Mouse (Mus musculus): ENCODE results near the gene Vmn1r180. TPM values are rescaled to one million over a fixed set of nuclear protein-coding genes. Genes with fewer than 3 reads are reported as not detected.
"Not testable (repeated sequence)": the region's sequence is repeated elsewhere in the genome, so short reads cannot be mapped to it uniquely, and the experiment has no call there.

Gene Vmn1r180
- total RNA-seq (2015) (not detected in 2 replicates), total RNA-seq (2017) (not detected in 2 replicates)

- ATAC-seq (replicated peaks; ENCODE audit: poor library complexity), result no peak
Measured at GRCm38 (mm10) chr7:23950332-23950731, at the start of gene Vmn1r180. Gene Vmn1r180 (plus strand): TSS chr7:23950632.

DNA sequence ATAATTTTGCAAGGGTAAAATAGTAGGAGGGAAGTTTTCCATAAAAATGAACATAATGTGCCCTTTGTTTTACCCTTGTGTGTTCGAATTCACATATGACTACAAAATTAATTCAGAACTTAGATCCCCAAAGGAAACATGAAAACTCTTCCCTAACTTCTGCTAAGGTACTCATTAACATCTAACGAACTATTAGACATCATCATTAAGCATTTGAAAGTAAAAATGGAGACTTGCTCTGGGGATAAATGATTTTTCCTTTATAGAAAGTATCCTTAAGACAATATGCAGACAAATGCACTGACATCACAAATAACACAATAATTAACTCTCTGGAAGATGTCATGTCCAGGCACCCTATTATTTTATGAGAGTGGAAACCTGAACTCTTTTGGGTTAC is 23.8 kb upstream of the Vmn1r180 start, which contains the start of gene Vmn1r179:
Vmn1r179 (plus strand) TSS at position 301 of the 400 bp plus-strand sequence.
- ATAC-seq (replicated peaks; ENCODE audit: poor library complexity), result no peak

DNA sequence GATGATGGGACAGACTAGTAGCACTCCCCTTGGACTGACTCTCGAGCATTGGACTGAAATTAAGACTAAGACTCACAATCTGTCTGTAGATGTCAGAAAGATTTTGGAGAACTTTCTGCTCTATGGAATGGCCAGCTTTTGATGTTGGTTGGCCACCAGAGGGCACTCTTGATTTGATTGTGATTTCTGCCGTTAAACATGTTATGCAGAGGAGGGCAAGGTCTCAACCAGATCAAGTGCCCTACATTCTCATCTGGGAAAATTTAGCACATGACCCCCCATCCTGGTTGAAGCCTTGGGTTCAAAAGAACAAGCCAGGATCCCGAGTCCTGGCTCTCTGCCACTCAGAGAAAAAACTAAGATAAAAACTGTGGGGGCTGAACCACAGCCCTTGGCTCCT is 17.6 kb downstream of the Vmn1r180 start:
- ATAC-seq (replicated peaks; ENCODE audit: poor library complexity), result not testable (repeated sequence)

- ATAC-seq (replicated peaks; ENCODE audit: poor library complexity), result not testable (repeated sequence)
Measured at GRCm38 (mm10) chr7:23974315-23974714, 23.9 kb downstream of the Vmn1r180 start, which contains the start of gene Vmn1r181. Gene Vmn1r181 (plus strand): TSS chr7:23974615.

GRCm38 (mm10) chr7:24001391-24001790 is 51.0 kb downstream of the Vmn1r180 start, which contains the start of gene V1rd19:
Gene V1rd19 (plus strand): TSS chr7:24001691.
- ATAC-seq (replicated peaks; ENCODE audit: poor library complexity), result no peak

Other genes starting within 250 kb of the Vmn1r180 start
- not detected in 2 replicates for gene Vmn1r173, start 249.9 kb upstream of the Vmn1r180 start, total RNA-seq (2015)
- not detected in 2 replicates for gene Vmn1r173, start 249.9 kb upstream of the Vmn1r180 start, total RNA-seq (2017)
- gene Vmn1r174, start 198.4 kb upstream of the Vmn1r180 start, total RNA-seq (2015), result not detected in 2 replicates
- gene Vmn1r174, start 198.4 kb upstream of the Vmn1r180 start, total RNA-seq (2017), result not detected in 2 replicates
- gene Vmn1r175, start 140.0 kb upstream of the Vmn1r180 start, total RNA-seq (2015), result not detected in 2 replicates
- gene Vmn1r175, start 140.0 kb upstream of the Vmn1r180 start, total RNA-seq (2017), result not detected in 2 replicates
- not detected in 2 replicates for gene Vmn1r176, start 113.3 kb upstream of the Vmn1r180 start, total RNA-seq (2015)
- not detected in 2 replicates for gene Vmn1r176, start 113.3 kb upstream of the Vmn1r180 start, total RNA-seq (2017)
- not detected in 2 replicates for gene Vmn1r177, start 84.2 kb upstream of the Vmn1r180 start, total RNA-seq (2015)
- not detected in 2 replicates for gene Vmn1r177, start 84.2 kb upstream of the Vmn1r180 start, total RNA-seq (2017)
- not detected in 2 replicates for gene Vmn1r178, start 58.6 kb upstream of the Vmn1r180 start, total RNA-seq (2015)
- not detected in 2 replicates for gene Vmn1r178, start 58.6 kb upstream of the Vmn1r180 start, total RNA-seq (2017)
- not detected in 2 replicates for gene Vmn1r179, start 23.7 kb upstream of the Vmn1r180 start, total RNA-seq (2015)
- not detected in 2 replicates for gene Vmn1r179, start 23.7 kb upstream of the Vmn1r180 start, total RNA-seq (2017)
- not detected in 2 replicates for gene Vmn1r181, start 24.0 kb downstream of the Vmn1r180 start, total RNA-seq (2015)
- gene Vmn1r181, start 24.0 kb downstream of the Vmn1r180 start, total RNA-seq (2017), result not detected in 2 replicates
- not detected in 2 replicates for gene V1rd19, start 51.1 kb downstream of the Vmn1r180 start, total RNA-seq (2015)
- not detected in 2 replicates for gene V1rd19, start 51.1 kb downstream of the Vmn1r180 start, total RNA-seq (2017)
- gene Vmn1r183, start 102.6 kb downstream of the Vmn1r180 start, total RNA-seq (2015), result not detected in 2 replicates
- not detected in 2 replicates for gene Vmn1r183, start 102.6 kb downstream of the Vmn1r180 start, total RNA-seq (2017)
- gene Zfp180, start 131.3 kb downstream of the Vmn1r180 start, total RNA-seq (2015), result 14.2 and 16.3 TPM in 2 replicates
- gene Zfp180, start 131.3 kb downstream of the Vmn1r180 start, total RNA-seq (2017), result 14.1 and 16.7 TPM in 2 replicates
- gene Zfp112, start 161.7 kb downstream of the Vmn1r180 start, total RNA-seq (2015), result 0.94 and 1.1 TPM in 2 replicates
- 0.21 and 0.71 TPM in 2 replicates for gene Zfp112, start 161.7 kb downstream of the Vmn1r180 start, total RNA-seq (2017)
- gene Zfp235, start 183.5 kb downstream of the Vmn1r180 start, total RNA-seq (2015), result 9.1 and 10.3 TPM in 2 replicates
- 6.4 and 7.9 TPM in 2 replicates for gene Zfp235, start 183.5 kb downstream of the Vmn1r180 start, total RNA-seq (2017)
- gene Zfp114, start 224.4 kb downstream of the Vmn1r180 start, total RNA-seq (2015), result 1.9 and 2.2 TPM in 2 replicates
- gene Zfp114, start 224.4 kb downstream of the Vmn1r180 start, total RNA-seq (2017), result 2.5 and 3.5 TPM in 2 replicates